Mouse (Mus musculus) mature B cell (primary cell): ENCODE data around the gene Smok3b.

ENCODE experiments used
- in situ Hi-C: fragments of 300-500 bp; cut with MboI; formaldehyde crosslinking; loops from 2 replicates; pipeline ENCODE4 v1.14.3; 2019

The Smok3b gene

DNA sequence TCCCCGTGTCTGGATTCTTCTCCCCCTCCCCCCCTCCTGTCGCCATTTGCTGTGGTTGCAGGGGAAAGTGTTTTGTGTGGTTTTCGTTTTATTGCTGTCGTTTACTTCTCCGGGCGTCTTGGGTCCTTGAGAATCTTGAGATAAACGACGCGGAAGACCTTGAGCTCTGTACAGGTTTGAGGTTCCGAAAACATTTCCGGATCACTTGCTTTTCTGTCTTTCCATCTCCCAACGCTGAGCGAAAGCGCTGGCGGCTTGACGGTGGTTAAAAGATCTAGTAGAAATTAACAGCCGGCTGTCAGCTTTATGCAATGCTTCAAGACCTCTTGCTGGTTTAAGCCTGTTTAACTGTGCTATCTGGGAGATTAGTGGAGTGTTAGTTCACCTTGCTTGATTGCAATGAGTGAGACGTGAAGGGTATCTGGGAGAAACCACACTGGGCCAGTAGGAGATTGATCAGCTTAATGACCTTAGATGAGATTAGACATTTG is 64.2 kb downstream of the Smok3b start:
- in situ Hi-C loops = no loop called here

DNA sequence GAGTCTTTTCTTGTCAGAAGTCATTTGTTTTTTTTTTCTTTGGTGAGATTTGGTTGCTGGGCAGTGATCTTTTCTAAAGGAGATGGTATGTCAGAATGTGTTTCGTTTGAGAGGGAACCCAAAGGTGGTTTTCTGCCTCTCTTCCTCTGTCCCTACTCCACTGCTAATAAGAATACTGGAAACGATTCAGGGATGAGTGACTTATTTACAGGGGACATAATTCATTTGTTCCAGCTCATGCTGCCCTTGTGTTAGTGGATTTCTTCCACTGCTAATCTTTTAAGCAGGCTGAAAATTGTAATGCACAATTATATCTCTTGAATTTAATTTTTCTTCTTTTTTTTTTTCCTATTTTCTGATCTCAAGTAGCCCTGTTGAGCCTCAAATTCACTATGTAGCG is 65.6 kb downstream of the Smok3b start:
- in situ Hi-C loops = no loop called here

DNA sequence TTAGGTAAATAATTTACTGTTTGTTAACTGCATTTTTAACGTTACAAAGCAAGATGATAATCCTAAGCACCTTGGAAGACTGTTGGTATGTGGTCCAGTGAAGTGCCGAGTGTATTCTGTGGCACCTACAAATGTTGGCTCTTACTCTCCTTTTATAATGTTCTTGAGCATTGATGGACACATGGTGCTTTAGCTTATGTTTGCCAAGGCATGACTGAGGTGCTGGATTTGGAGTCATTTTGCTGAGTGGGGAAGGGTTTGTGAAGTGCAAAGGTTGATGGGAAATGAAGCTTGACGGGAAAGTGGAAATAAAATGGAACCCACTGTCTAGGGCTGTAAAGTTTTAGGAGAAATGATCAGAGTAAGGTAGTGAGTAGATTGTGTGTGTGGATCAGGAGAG is 67.1 kb downstream of the Smok3b start:
- in situ Hi-C loops = no loop called here

DNA sequence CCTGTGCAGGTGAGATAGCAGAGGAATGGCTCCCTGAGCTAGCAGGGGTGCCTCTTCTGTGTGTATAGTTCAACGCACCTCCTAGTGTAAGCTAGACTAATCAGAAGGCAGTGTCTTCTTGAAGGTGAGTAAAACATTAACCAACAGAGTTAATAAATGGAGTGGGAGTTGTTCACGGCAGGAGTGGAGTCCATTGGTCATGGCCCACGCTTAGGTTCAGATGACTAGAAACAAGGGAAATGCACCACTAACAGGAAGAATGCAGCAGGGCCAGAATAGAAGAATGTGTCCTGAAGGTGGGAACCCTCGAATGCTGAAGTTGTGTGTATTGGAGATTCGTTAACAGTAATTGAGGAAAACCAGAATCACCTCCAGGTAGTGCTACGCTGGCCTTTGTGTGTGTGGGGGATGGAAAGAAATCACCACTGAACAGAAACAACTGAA is 67.9 kb downstream of the Smok3b start:
- in situ Hi-C loops = no loop called here

DNA sequence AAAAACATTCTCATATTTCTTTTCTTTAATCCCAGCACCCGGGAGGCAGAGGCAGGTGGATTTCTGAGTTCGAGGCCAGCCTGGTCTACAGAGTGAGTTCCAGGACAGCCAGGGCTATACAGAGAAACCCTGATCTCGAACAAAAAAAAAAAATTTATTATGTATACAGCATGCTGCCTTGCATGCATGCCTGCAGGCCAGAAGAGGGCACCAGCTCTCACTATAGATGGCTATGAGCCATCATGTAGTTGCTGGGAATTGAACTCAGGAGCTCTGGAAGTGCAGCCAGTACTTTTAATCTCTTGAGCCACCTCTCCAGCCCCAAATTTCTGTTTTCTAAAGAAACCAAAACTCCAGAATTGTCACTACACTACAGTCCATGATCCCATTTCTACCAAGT is 69.0 kb downstream of the Smok3b start:
- in situ Hi-C loops = no loop called here

DNA sequence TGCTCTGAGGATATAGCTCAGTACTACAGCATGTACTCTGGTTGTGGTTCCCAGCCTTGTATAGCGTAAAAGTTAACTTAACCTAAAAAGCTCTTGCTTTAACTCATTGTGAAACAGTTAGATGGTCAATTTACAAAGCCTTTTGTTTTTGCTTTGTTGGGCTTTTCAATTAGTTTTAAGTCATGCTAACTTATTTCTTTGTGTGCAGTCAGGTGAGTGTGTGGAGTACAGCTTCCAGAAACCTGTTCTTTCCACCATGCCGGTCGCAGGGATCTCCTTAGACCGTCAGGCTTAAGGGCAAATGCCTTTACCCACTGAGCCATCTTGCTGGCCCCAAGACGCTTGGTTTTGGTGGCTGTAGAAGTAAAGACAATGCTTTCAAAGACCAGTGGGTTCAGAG is 69.5 kb downstream of the Smok3b start:
- in situ Hi-C loops = no loop called here

DNA sequence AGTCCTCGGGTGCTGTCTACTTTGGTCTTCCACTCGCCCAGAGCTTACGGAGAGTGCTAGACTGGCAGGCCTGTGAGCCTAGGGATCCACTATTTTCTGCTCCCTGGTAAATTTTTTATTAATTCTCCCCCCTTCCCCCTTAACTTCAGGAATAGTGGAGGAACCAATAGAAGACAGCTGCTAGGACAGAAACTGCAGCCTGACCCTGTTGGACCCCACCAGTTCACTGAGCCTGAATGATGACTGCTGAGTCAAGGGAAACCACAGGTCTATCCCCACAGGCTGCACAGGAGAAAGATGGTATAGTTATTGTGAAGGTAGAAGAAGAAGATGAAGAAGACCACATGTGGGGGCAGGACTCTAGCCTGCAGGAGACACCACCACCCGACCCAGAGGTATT is 71.5 kb downstream of the Smok3b start:
- in situ Hi-C loops = no loop called here

DNA sequence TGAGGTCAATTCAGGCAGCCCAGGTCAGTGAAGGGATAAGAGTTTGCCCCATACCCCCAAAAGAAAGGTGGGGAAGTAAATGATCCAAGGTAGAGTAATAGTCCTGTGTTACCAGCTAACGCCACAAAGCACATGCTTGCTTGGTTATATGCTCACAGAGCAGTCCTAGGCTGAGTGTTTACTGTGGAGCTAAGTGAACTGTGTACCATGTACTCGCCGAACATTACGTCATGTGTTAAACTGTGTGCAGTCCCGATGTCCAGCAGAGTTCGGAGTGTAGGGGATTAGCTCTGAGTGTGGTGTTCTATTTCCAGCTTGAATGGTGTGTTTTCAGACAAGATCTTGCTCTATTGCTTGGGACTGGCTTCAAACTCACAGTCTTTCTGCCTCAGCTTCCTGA is 73.2 kb downstream of the Smok3b start:
- in situ Hi-C loops = no loop called here
